Mouse (Mus musculus): ENCODE data around the gene Cox7b.
"Not testable (repeated sequence)": the region's sequence is repeated elsewhere in the genome, so short reads cannot be mapped to it uniquely, and the experiment has no call there.

Gene Cox7b

DNA sequence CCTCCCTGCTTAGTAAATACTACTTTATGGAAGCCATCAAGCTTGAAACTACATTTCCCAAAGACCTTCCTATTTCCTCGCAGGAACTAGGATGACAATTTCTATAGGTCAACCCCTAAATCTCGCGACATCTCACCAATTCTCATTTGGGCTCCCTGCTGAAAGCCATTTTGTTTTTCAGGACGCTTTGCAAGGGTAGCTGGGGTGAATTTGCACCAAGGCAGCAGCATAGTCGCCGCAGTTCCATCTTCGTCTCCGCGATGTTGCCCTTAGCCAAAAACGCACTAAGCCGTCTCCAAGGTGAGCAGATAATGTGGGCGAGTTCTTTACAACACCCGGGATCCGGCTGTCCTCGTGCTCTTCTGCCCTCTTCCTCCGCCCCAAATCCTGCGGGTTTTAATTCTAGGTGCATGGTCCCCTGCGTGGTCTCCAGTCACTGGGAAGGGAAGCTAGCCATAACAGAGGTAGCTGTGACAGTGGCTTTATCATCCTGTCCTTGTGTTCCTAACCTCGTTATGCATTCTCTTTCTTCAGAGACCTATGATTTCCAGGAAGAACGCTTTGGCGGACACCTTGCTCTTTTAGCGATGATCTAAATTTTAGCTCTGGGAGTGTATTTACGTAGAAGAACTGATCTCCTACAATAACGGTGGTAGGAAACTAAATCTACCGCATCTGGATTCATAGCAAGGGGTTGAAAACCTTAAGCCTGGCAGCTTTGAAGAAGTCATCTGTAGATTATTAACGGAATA, at the start of gene Cox7b:
TSS of gene Cox7b (plus strand) at position 130 of the 752 bp plus-strand sequence.
- DNase-seq: peak; percentile 53

DNA sequence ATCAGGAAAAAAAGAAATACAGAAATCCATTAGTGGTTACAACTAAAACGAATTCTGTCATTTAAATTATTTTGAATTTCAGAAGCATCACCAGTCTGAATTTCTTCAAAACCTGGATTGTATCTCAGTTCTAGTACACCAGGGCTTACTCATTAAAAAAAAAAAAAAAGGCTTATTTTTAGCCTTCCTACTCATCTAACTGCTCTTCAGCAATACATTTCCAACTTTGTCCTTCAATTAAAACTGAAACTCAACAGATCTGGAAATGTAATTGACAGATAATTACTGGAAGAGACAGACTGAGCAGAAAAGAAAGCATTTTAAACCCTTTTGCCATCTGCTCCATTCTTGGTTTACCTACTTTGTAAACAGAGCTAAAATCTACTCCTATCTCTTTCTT, 13.9 kb upstream of the Cox7b start:
- DNase-seq: no peak

GRCm38 (mm10) chrX:106010762-106011161, 4.7 kb upstream of the Cox7b start:
- no peak for DNase-seq

GRCm38 (mm10) chrX:106011465-106012159, 3.9 kb upstream of the Cox7b start, which contains the start of gene Magt1:
Gene Magt1, minus strand, starts transcription at chrX:106011906.
- peak; percentile 72 for DNase-seq

DNA sequence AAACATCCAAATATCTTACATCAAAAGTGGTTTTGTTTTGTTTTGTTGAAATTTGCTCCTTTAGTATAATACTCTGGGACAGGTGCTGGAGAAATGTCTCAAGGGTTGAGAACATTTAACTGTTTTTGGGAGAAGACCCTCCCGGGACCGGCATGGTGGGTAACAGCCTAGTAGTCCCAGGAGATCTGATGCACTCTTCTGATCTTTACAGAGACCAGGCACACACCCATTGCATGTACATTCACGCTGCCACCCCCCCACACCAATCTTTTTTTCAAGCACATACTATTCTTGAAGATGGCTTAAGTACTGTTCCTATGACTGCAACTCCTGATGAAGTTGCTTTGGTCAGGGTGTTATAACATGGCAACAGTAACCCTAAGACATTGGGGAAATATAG, 2.9 kb upstream of the Cox7b start:
- no peak for DNase-seq

- DNase-seq: peak; percentile 39
Observed at GRCm38 (mm10) chrX:106013217-106013616, 2.3 kb upstream of the Cox7b start.

DNA sequence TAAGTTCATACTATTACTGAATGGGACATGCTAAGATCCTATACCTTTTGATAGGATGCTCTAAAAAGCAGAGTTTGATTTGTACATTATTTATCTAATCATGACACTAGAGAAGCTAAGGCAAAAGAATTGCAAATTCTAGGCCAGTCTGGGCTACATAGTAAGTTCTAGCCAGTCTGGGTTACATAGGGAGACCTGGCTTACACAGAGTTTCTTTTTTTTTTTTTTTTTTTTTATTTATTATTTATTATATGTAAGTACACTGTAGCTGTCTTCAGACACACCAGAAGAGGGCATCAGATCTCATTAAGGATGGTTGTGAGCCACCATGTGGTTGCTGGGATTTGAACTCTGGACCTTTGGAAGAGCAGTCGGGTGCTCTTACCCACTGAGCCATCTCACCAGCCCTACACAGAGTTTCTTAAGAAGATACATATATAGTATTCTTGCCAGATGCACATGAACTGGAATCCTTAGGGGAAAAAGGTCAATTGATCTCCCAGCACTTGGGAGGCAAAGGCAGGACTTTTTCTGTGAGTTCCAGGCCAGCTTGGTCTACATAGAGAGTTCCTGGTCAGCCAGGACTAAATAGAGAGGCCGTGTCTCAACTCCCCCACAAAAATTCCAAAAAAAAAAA, 641 bp upstream of the Cox7b start:
- DNase-seq: not testable (repeated sequence)

DNA sequence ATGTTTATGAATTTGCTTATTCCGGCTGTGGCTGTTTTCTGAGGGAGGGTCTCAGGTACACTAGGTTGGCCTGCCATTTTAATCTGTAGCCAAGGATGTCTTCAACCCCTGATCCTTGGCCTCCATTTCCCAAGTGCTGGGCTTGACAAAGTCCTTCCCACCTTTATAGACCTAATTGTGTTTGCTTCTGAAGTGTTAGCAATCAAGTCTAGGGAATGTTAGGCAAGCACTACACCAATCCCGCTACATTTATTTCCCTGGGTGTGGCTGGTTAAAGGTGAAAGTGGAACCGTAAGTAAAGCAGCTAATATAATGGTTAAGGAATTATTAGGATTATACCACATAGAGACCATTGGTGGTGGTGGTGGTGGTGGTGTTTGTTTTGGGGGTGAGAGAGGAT, 1.6 kb downstream of the Cox7b start:
- no peak for DNase-seq

DNA sequence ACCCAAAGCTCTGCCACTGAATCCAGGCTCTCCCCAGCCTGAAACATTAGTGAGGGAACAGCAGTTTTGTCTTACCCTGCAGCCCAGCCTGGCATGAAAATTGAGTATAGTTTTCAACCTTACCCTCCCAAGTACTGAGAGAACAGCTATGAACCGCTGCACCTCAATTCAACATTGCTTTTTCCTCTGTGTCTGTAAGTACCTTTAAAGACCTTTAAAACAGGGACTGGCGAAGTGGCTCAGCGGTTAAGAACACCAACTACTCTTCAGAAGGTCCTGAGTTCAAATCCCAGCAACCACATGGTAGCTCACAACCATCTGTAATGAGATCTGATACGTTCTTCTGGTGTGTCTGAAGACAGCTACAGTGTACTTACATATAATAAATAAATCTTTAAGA, 2.0 kb downstream of the Cox7b start:
- DNase-seq: no peak

DNA sequence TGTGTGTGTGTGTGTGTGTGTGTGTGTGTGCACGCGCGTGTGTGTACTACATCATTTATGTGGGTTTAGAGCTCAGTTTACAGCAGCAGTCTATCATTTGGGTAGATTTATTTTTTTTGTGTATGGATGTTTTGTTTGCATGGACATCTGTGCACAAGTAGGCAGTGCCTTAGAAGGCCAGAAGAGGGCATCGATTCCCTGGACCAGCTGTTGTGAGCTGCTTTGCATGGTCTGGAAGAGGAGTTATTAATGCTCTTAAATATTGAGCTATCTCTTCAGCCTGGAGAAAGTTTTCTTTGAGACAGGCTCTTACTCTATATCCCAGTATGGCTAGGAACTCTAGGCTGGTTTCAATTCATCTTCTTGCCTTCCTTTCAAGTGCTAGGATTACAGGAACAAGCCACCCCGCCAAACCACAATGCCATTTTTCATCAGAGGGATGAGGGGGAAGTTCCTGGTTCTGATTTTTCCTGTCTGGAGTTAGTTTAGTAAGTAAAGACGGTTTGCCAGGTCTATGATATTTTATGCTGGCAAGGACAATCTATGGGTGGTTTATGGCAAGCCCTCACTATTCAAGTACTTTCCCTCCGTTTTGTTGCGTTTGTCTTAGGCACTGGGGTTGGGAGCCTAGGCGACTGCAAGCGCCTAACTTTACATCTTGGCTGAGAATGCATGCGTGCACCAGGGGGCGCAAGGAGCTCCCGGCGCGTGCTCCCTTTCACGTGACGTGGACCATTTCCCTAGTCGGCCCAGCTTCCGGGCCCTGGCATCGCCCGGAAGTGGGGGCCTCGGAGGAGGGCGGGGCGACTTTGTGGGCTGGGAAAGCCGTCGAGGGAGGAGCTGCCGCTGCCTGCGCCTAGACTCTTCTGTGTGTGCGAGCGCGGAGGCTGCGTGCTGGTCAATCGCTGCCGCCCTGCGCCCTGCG, 11.2 kb downstream of the Cox7b start, which contains the start of gene Atp7a:
TSS of gene Atp7a (plus strand) at position 859 of the 925 bp plus-strand sequence.
- peak; percentile 87 for DNase-seq

GRCm38 (mm10) chrX:106027343-106027674, 11.8 kb downstream of the Cox7b start:
- no peak for DNase-seq

GRCm38 (mm10) chrX:106030176-106030575, 14.7 kb downstream of the Cox7b start:
- DNase-seq: no peak

- DNase-seq: no peak
Observed at GRCm38 (mm10) chrX:106031124-106031523, 15.6 kb downstream of the Cox7b start.

DNA sequence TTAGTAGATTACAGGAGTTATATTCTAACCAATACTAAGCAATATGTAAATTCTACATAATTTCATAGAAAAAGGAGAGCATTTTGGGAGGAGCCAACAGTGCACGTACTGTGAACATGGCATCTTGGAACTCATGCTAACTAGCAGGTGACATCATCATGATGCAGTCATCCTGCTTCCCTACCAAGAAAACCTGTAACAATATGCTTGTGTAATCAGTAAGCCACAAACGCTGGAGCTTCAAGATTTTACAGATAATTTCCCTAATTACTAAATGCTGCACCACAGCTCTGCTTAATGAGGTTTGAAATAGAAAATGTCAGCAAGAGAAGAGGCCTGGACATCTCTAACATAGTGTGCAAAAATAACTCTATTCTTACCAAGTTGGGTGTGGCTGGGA, 20.2 kb downstream of the Cox7b start:
- no peak for DNase-seq

DNA sequence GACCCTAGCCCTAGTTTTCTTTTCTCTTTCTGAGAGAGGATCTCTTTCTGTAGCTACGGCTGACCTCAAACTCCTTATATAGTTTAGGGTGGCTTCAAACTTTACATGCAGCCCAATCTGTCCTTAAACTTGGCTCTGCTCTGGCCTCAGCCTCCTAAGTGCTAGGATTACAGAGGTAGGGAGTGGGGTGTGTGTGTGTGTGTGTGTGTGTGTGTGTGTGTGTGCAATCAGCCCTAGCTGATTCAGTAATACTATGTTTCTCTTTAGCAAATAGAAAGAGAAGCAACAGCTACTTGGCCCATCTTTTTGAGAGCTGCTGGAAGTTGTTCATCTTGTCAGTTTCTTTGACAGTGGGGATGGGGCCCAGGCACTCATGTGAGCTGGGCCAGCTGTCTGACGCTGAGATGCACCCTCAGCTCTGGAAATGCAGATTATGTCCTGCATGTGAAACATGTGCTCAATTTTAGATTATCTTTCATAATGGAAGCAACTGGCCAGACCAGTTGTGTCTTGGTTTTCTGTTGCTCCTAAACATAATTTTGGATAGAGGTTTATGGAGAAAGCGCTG, 21.8 kb downstream of the Cox7b start:
- DNase-seq: no peak

- no peak for DNase-seq
Observed at GRCm38 (mm10) chrX:106043863-106044617, 28.5 kb downstream of the Cox7b start.

DNA sequence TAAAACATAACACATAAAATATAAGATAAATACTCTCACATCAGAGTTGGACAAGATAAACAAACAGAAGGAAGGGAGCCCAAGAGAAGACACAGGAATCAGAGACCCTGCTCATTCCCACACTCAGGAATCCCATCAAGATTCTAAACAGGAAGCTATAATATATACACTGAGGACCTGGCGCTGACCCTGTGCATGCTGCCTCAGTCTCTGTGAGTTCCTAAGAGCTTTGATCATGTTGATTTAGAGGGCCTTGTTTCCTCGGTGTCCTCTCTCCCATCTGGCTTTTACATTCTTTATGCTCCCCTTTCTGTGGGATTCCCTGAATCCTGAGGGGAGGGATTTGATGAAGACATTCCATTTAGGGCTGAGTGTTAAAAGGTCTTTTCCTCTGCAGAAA, 30.0 kb downstream of the Cox7b start:
- no peak for DNase-seq

DNA sequence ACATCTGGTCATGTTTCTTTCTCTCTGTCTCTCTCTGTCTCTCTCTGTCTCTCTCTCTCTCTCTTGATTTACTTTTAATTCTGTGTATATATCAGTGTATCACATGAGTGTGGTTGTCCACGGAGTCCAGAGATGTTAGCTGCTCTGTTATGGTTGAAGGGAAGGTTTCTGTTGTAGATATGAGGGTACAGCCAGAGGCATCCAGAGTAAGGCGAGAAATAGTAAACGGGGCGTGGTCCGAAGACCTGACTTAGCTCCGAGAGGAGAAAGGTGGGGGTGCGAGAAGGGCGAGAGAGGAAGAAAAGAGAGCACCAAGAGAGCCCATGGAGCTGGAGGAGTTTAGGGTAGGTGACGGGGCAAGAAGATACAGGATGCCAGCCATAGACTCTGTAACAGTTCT, 30.4 kb downstream of the Cox7b start:
- DNase-seq: no peak

GRCm38 (mm10) chrX:106048191-106048590, 32.7 kb downstream of the Cox7b start:
- no peak for DNase-seq

Measured in right cerebral cortex, postnatal 4 days (tissue).